Mouse (Mus musculus): Measurements from ENCODE around the gene Gm5485.

DNA sequence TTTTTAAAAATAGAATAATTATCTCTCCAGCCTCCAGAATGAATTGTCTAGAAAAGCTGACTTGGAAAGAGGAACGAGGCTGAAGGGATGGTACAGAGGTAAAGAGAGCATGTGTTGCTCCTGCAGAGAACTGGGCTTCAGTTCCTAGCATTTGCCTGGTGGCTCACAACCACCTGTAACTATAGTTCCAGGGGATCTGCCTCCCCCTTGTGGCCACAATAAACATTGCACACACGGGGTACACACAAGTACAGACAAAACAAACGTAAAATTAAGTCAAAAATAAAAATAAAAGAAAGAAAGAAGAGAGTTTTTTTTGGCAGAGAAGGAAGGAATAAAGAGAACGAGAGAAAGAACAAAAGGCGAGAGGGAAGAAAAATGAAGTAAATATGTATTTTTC, 45.4 kb downstream of the Gm5485 start:
- peak in 1 of 2 experiments; percentile 44; a peak in 2 of 4 replicates for TF ChIP-seq CTCF (conservative IDR thresholded peaks at IDR 0.05 in 1 of 2, IDR thresholded peaks at IDR 0.05 in 1 of 2; ENCODE audit: low read depth in 2 of 2, low read length in 2 of 2)
- TF ChIP-seq CHD2 (IDR thresholded peaks at IDR 0.05; ENCODE audit: low read length) = no peak
- TF ChIP-seq TCF12 (IDR thresholded peaks at IDR 0.05; ENCODE audit: low read depth, low read length) = no peak
- TF ChIP-seq HCFC1 (IDR thresholded peaks at IDR 0.05; ENCODE audit: low read depth, low read length) = no peak
- TF ChIP-seq POLR2A (IDR thresholded peaks at IDR 0.05; ENCODE audit: low read depth, low read length) = no peak
- TF ChIP-seq USF2 (conservative IDR thresholded peaks at IDR 0.05; ENCODE audit: low read depth, low read length) = no peak
- no peak for TF ChIP-seq ZNF384 (IDR thresholded peaks at IDR 0.05; ENCODE audit: low read depth, low read length)
- no peak for TF ChIP-seq EP300 (IDR thresholded peaks at IDR 0.05; ENCODE audit: low read length)
- no peak for TF ChIP-seq TBP (conservative IDR thresholded peaks at IDR 0.05; ENCODE audit: low read depth, low read length)
- no peak for TF ChIP-seq USF1 (IDR thresholded peaks at IDR 0.05; ENCODE audit: low read depth, low read length)
- no peak for TF ChIP-seq GABPA (IDR thresholded peaks at IDR 0.05; ENCODE audit: insufficient replicate concordance, low read depth, low read length)
- TF ChIP-seq MAFK (IDR thresholded peaks at IDR 0.05; ENCODE audit: insufficient replicate concordance, low read length) = no peak
- no peak for TF ChIP-seq POLR2AphosphoS2 (IDR thresholded peaks at IDR 0.05; ENCODE audit: low read depth, low read length)
